Mouse (Mus musculus): ENCODE results near the gene Snrnp27. TPM values are rescaled to one million over a fixed set of nuclear protein-coding genes. Genes with fewer than 3 reads are reported as not detected.

Gene Snrnp27
- total RNA-seq, 2 experiments from 2014 or later, result 40.1 to 45.9 TPM

GRCm38 (mm10) chr6:86667061-86667460 lies 17.3 kb downstream of the Snrnp27 start:
- no peak for DNase-seq
- intact Hi-C loops (cut with DNase I), result loop anchor here (5.0 kb wide), 3 partner anchors 70 to 230 kb away; partner anchors contain the start of gene C87436

DNA sequence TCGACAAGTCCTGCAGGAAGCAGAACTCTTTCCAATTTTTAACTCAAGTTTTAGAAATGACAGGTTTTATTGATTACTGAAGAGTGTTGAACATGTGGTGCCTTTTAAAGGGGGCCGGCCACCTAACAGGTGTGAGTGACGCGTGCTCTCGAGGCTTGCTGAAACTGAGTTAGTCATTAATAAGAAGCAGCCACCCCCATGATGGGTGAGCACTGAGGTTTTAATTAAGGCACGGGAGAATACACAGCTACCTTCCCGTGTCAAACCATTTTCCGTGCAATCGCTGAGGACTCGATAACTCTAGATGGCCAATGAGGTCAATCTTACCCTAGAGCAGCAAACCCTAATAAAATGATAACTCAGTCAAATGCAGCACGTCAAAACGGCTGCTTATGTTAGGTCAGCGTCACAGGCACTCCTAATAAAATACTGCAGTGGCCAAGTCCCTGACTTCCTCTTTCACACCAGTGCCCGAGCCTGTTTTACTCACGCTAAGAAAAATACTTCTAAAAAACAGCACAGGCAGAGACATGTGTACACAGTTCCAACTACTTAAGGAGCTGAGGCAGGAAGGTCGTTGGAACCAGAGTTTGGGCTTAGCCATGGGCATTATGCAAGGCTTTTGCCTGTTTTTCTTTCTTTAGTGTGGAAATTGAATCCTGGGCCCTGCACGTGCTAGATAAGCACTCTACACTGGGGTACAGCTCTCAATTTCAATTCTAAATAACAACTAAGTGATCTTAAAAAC lies 18.6 kb downstream of the Snrnp27 start:
- intact Hi-C loops (cut with DNase I), result loop anchor here (5.0 kb wide), 3 partner anchors 68 to 228 kb away; partner anchors contain the start of gene C87436
- no peak for DNase-seq

DNA sequence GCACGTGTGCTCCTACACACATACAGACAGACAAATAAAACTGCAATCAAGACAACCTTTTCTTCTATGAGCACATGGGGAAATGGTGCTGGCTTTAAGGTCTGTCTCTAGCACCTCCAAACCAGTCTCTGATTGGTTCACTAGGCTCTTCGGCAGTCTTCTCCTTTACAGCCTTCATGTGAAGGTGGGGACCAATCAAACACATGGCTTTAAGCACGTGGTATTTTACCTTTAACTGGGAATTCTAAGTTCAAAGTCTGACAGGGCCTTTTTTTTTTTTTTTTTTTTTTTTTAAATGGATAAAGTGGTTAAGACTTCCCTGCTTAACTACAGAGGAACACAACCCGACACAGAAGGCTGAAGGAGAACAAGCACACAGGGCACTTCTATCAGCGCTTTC lies 19.2 kb downstream of the Snrnp27 start:
- intact Hi-C loops (cut with DNase I), result loop anchor here (5.0 kb wide), 3 partner anchors 68 to 228 kb away; partner anchors contain the start of gene C87436

GRCm38 (mm10) chr6:86660161-86660877 lies 24.0 kb downstream of the Snrnp27 start:
- DNase-seq, result no peak

More for the DNA sequence above, 19.2 kb downstream of the Snrnp27 start:
- DNase-seq, result no peak

GRCm38 (mm10) chr6:86658501-86658900 lies 25.8 kb downstream of the Snrnp27 start:
- intact Hi-C loops (cut with DNase I), result no loop called here
- no peak for DNase-seq

More at GRCm38 (mm10) chr6:86660161-86660877, 24.0 kb downstream of the Snrnp27 start:
- intact Hi-C loops (cut with DNase I), result no loop called here

DNA sequence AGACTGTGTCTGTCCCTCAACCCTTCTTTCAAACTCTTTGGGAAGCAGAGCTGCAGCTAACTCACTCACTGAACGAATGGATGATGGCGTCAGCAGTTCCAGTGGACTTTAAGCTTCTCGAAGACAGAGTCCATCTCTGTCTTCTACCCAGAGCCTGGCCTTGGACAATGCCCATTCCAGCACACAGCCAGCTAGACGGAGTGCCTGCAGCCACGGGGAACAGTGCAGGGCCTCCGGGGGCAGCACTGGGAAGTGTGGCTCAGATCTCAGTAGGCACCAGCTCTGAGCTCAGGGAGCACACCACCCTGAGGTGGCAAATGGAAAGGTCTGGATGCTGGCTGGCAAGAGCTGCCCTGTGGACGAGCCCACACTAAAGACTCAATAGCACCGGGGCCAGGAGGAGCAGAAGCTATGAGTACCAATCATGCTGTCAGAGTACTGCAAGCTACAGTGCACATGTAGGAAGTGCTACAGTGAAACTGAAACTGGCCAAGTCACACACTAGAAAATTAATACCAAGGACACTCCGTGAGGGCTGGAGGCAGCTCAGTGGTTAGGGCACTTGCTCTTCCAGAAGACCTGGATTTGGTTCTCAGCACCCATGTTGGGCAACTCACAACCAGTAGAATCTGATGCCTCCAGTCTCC lies 29.9 kb downstream of the Snrnp27 start:
- intact Hi-C loops (cut with DNase I), result no loop called here
- DNase-seq, result no peak

GRCm38 (mm10) chr6:86653026-86653425 lies 31.3 kb downstream of the Snrnp27 start:
- no peak for DNase-seq
- intact Hi-C loops (cut with DNase I), result no loop called here

DNA sequence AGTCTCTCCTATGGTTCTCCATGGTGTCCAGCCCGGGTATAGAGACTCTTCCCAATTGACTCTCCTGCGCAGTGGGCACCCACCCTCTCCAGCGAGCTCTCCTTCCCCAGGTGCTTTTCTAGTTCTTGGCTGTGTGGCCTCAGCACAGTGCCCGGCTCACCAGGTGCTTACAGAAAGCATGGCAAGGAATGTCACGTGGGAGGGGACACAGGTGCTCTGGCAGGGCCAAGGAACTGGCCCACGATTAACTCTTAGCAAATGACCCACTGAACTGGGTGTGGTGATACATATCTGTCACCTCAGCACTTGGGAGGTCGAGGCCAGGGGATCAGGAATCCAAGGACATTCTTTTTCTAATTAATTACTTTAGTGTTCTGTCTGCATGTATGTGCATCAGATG lies 38.2 kb downstream of the Snrnp27 start:
- intact Hi-C loops (cut with DNase I), result no loop called here
- no peak for DNase-seq

- intact Hi-C loops (cut with DNase I), result no loop called here
- DNase-seq, result no peak
Observed at GRCm38 (mm10) chr6:86645551-86645950, 38.8 kb downstream of the Snrnp27 start.

GRCm38 (mm10) chr6:86644775-86645400 lies 39.4 kb downstream of the Snrnp27 start:
- no peak for DNase-seq
- intact Hi-C loops (cut with DNase I), result no loop called here

DNA sequence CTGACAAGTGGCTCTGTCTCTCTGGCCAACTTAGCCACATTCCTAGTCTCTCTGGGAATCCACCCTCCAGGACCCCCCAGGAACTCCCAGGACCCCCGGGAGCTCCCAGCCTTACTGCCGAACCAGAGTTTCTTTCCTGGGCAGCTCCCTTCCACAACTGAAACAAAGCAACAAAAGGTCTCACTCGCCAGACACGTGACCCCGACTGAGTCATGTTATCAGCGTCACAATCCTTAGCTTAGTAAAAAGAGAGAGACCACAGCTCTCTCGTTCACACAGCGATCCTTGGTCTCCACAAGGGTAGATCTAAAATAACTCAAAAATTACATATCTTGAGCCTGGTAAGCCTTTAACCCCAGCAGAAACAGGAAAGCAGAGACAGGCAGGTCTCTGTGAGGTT lies 42.6 kb downstream of the Snrnp27 start:
- intact Hi-C loops (cut with DNase I), result no loop called here
- no peak for DNase-seq

- DNase-seq, result no peak
- intact Hi-C loops (cut with DNase I), result no loop called here
Observed at GRCm38 (mm10) chr6:86640776-86641175, 43.5 kb downstream of the Snrnp27 start.

DNA sequence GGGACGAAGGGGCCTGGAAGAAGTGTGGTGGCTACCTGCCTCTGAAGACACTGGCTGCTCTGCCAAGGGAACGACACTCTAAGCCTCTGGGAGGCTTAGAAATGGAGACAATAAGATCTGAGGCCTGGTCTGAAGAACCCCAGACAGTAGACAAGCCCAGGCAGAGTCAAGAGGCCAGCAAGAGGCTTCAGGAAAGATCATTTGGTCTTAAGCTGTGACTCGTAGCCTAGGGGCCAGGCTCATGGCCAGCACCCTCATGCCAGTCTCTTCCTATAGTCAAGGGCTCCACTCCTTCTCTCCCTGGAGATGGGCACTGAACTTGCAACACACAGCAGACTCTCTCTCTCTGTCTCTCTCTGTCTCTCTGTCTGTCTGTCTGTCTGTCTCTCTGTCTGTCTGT lies 44.2 kb downstream of the Snrnp27 start:
- no peak for DNase-seq
- intact Hi-C loops (cut with DNase I), result no loop called here

DNA sequence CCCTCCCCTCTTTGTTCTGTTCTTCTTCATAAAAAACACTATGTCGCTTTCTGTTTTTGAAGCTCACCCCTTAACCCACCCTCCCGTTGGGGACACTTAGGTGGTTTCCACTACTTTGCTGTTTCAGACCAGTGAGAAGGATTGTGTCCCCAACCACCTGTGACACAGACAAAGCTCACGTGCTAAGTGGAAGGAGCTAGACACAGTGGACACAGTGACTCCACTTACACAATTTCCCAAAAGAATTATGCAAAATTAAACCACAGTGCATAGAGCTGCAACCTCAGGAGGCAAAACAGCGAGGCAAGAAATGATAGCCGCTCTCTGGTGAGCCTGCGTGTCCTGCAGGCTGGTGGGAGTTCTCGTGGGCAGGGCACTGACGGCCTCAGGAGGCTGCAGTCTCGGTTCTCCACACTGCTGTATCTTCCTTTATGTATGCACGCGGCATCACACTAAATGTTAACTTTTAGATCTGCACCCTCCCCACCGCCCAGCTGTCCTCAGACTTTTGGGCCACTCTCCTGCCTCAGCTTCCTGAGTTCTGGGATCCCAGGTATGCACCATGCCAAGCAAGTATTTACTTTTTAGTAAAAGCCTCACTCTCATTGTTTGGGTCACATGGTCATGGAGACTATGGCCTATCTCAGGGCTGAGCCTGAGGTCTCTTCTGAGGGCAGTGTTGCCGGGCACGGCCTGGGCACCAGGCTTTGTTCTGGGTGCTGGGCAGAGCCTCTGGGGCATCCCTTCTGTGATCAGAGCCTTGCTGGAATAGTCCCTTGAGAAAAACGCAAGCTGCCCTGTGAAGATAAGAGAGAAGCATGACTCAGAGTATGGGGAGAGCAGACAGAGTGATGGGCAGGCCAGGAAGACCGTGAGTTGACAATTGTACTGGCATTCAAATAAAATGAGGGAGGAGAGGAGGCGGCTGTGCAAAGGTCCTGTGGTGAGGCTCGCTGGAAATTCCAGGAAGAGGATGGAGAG lies 44.9 kb downstream of the Snrnp27 start:
- intact Hi-C loops (cut with DNase I), result loop anchor here (2.0 kb wide), 1 partner anchor 95 kb away; no protein-coding TSS in a partner anchor
- DNase-seq, result no peak

GRCm38 (mm10) chr6:86638434-86638833 lies 45.9 kb downstream of the Snrnp27 start:
- DNase-seq, result no peak

GRCm38 (mm10) chr6:86637860-86638259 lies 46.5 kb downstream of the Snrnp27 start:
- no peak for DNase-seq
- intact Hi-C loops (cut with DNase I), result loop anchor here (2.0 kb wide), 1 partner anchor 93 kb away; no protein-coding TSS in a partner anchor

More at GRCm38 (mm10) chr6:86638434-86638833, 45.9 kb downstream of the Snrnp27 start:
- intact Hi-C loops (cut with DNase I), result loop anchor here (2.0 kb wide), 1 partner anchor 94 kb away; no protein-coding TSS in a partner anchor

DNA sequence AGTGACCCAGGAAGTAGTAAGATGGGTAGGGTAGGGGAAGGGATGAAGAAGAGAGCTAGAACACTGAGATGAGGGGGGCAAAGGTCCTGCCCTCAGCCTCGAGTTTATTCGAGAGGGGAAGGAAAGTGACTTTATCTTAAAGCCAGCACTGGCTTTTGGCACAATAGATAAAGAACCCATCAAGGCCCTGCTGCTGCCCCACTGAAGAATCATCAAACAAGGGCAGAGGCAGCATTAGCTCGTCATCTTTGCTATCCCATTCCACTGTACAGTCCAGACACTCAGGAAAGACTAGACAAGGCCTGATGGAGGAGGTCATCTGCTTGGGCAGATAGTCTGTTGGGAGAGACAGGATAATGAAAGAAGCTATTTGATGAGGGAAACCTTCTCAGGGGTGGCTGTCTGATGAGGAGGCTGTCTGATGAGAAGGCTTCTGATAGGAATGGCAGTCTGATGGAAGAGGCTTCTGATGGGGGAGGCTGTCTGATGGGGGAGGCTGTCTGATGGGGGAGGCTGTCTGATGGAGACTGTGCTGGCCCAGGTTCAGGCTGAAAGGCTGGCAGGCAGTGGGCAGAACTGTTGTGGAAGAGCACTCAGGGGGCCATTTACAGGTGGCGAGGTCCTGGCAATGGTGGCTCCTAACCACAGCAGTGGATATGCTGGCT lies 47.0 kb downstream of the Snrnp27 start:
- no peak for DNase-seq

GRCm38 (mm10) chr6:86636495-86636894 lies 47.8 kb downstream of the Snrnp27 start:
- intact Hi-C loops (cut with DNase I), result no loop called here
- DNase-seq, result peak; percentile 35 to 63

More for the DNA sequence above, 47.0 kb downstream of the Snrnp27 start:
- intact Hi-C loops (cut with DNase I), result no loop called here

GRCm38 (mm10) chr6:86630141-86630540 lies 54.2 kb downstream of the Snrnp27 start:
- DNase-seq, result no peak
- intact Hi-C loops (cut with DNase I), result no loop called here
